Mouse (Mus musculus) CH12.LX (cell line): ENCODE results near the gene Phc3. TPM values are rescaled to one million over a fixed set of nuclear protein-coding genes. Genes with fewer than 3 reads are reported as not detected.
A peak's percentile ranks its signal among the peaks of the same experiment; 100 is the strongest.

ENCODE experiments used
- DNase-seq: peaks from one replicate; pipeline ENCODE4 v3.0.0-alpha.2; 2013; ENCODE audit errors: extremely low read depth
- H3K27ac ChIP-seq: 2 replicates; pipeline ENCODE4 v1.5.1; 2012; ENCODE audit warnings: low read depth, mild to moderate bottlenecking, control low read depth, moderate library complexity; ENCODE audit not compliant: insufficient read depth
- H3K27me3 ChIP-seq: replicated peaks from 2 replicates; pipeline ENCODE3; 2012; ENCODE audit warnings: inconsistent platforms
- H3K36me3 ChIP-seq, 2 experiments: replicated peaks in 1 of 2; 2 replicates each; pipeline versions ENCODE3 to v1.6.1; 2012; ENCODE audit warnings: inconsistent platforms in 1 of 2, low read length in 1 of 2, mild to moderate bottlenecking in 1 of 2, mixed read lengths in 1 of 2, moderate library complexity in 1 of 2; ENCODE audit not compliant: control insufficient read depth in 1 of 2, insufficient read depth in 1 of 2
- H3K4me1 ChIP-seq, 2 experiments: 2 replicates each; pipeline ENCODE4 v1.6.1; 2012; ENCODE audit warnings: inconsistent platforms in 1 of 2, moderate library complexity in 1 of 2; ENCODE audit not compliant: insufficient read depth in 2 of 2, control insufficient read depth in 1 of 2
- H3K4me2 ChIP-seq: 2 replicates; pipeline ENCODE4 v1.6.1; 2012; ENCODE audit warnings: low read depth, mild to moderate bottlenecking, control low read depth; ENCODE audit not compliant: poor library complexity, insufficient read depth, severe bottlenecking
- H3K4me3 ChIP-seq, 3 experiments: fragments of 150-350 bp in 1 of 3; sonication (generic) in 1 of 3; replicated peaks in 1 of 3; 2 replicates each; pipeline versions ENCODE3 to v1.5.1; 2011 to 2012; ENCODE audit warnings: low read depth in 2 of 3, low read length in 2 of 3, mild to moderate bottlenecking in 2 of 3, moderate library complexity in 2 of 3, control low read depth in 1 of 3, improper control_type of control experiment in 1 of 3, inconsistent platforms in 1 of 3, mixed read lengths in 1 of 3; ENCODE audit not compliant: poor library complexity in 1 of 3
- H3K79me2 ChIP-seq: replicated peaks from 2 replicates; pipeline ENCODE4 v1.6.1; 2012; ENCODE audit warnings: mild to moderate bottlenecking, moderate library complexity; ENCODE audit not compliant: control insufficient read depth, poor library complexity, insufficient read depth, severe bottlenecking; ENCODE audit errors: extremely low read depth
- H3K9ac ChIP-seq: 2 replicates; pipeline ENCODE4 v1.6.1; 2012; ENCODE audit warnings: low read depth, mild to moderate bottlenecking, control low read depth, moderate library complexity; ENCODE audit not compliant: insufficient read depth
- H3K9me3 ChIP-seq: replicated peaks from 2 replicates; pipeline ENCODE3; 2012; ENCODE audit warnings: low read length, inconsistent platforms, mixed read lengths
- CTCF ChIP-seq, 2 experiments: IDR thresholded peaks in 1 of 2; conservative IDR thresholded peaks in 1 of 2; 2 replicates each; pipeline ENCODE4 v1.5.1; 2011 to 2012; ENCODE audit warnings: low read depth in 2 of 2, low read length in 2 of 2, improper control_type of control experiment in 1 of 2, inconsistent platforms in 1 of 2, mild to moderate bottlenecking in 1 of 2, moderate library complexity in 1 of 2
- E2F4 ChIP-seq: IDR thresholded peaks from 2 replicates; pipeline ENCODE4 v1.6.1; 2011; ENCODE audit warnings: low read depth, low read length, improper control_type of control experiment; ENCODE audit not compliant: insufficient replicate concordance
- ELF1 ChIP-seq: IDR thresholded peaks from 2 replicates; pipeline ENCODE4 v1.6.1; 2014; ENCODE audit warnings: low read depth, mild to moderate bottlenecking, inconsistent platforms, low read length, improper control_type of control experiment
- EP300 ChIP-seq: IDR thresholded peaks from 2 replicates; pipeline ENCODE4 v1.6.1; 2011; ENCODE audit warnings: low read length, improper control_type of control experiment
- HCFC1 ChIP-seq: IDR thresholded peaks from 2 replicates; pipeline ENCODE4 v1.6.1; 2012; ENCODE audit warnings: low read depth, mild to moderate bottlenecking, inconsistent platforms, low read length, improper control_type of control experiment
- IRF4 ChIP-seq: IDR thresholded peaks from 2 replicates; pipeline ENCODE4 v1.6.1; 2014; ENCODE audit warnings: low read depth, mild to moderate bottlenecking, inconsistent platforms, low read length, improper control_type of control experiment
- JUND ChIP-seq: conservative IDR thresholded peaks from 2 replicates; pipeline ENCODE4 v1.6.1; 2011; ENCODE audit warnings: low read depth, low read length, improper control_type of control experiment
- KAT2A ChIP-seq: IDR thresholded peaks from 2 replicates; pipeline ENCODE4 v1.6.1; 2012; ENCODE audit warnings: low read length, improper control_type of control experiment, inconsistent platforms; ENCODE audit not compliant: insufficient replicate concordance
- MAFK ChIP-seq: IDR thresholded peaks from 2 replicates; pipeline ENCODE4 v1.6.1; 2011; ENCODE audit warnings: low read length, improper control_type of control experiment; ENCODE audit not compliant: insufficient replicate concordance
- MAX ChIP-seq: IDR thresholded peaks from 2 replicates; pipeline ENCODE4 v1.6.1; 2011; ENCODE audit warnings: low read length, improper control_type of control experiment
- MEF2A ChIP-seq: IDR thresholded peaks from 2 replicates; pipeline ENCODE4 v1.6.1; 2014; ENCODE audit warnings: low read depth, mild to moderate bottlenecking, inconsistent platforms, low read length, improper control_type of control experiment, borderline replicate concordance
- PAX5 ChIP-seq: IDR thresholded peaks from 2 replicates; pipeline ENCODE4 v1.6.1; 2012; ENCODE audit warnings: low read length, inconsistent platforms, mixed read lengths
- POLR2A ChIP-seq: IDR thresholded peaks from 2 replicates; pipeline ENCODE4 v1.6.1; 2011; ENCODE audit warnings: low read depth, mild to moderate bottlenecking, improper control_type of control experiment, low read length
- POLR2AphosphoS2 ChIP-seq: IDR thresholded peaks from 2 replicates; pipeline ENCODE4 v1.6.1; 2011; ENCODE audit warnings: low read depth, low read length, improper control_type of control experiment
- RAD21 ChIP-seq: IDR thresholded peaks from 2 replicates; pipeline ENCODE4 v1.6.1; 2011; ENCODE audit warnings: low read depth, mild to moderate bottlenecking, low read length, improper control_type of control experiment, moderate library complexity
- RCOR1 ChIP-seq: conservative IDR thresholded peaks from 2 replicates; pipeline ENCODE4 v1.6.1; 2012; ENCODE audit warnings: low read depth, mild to moderate bottlenecking, inconsistent platforms, low read length, improper control_type of control experiment
- SIN3A ChIP-seq: IDR thresholded peaks from 2 replicates; pipeline ENCODE4 v1.6.1; 2012; ENCODE audit warnings: low read length, improper control_type of control experiment, inconsistent platforms
- SMC3 ChIP-seq: IDR thresholded peaks from 2 replicates; pipeline ENCODE4 v1.6.1; 2011; ENCODE audit warnings: low read depth, low read length, improper control_type of control experiment
- UBTF ChIP-seq: IDR thresholded peaks from 2 replicates; pipeline ENCODE4 v1.6.1; 2012; ENCODE audit warnings: low read depth, mild to moderate bottlenecking, inconsistent platforms, low read length, improper control_type of control experiment, moderate library complexity
- USF1 ChIP-seq: IDR thresholded peaks from 2 replicates; pipeline ENCODE4 v1.6.1; 2014; ENCODE audit warnings: low read depth, mild to moderate bottlenecking, inconsistent platforms, low read length, improper control_type of control experiment
- USF2 ChIP-seq: conservative IDR thresholded peaks from 2 replicates; pipeline ENCODE4 v1.6.1; 2011; ENCODE audit warnings: low read depth, low read length, improper control_type of control experiment
- ZC3H11A ChIP-seq: IDR thresholded peaks from 2 replicates; pipeline ENCODE4 v1.6.1; 2012; ENCODE audit warnings: low read depth, mild to moderate bottlenecking, inconsistent platforms, low read length, improper control_type of control experiment
- dilution Hi-C: fragments of 300-500 bp; cut with MboI; formaldehyde crosslinking; loops from 2 replicates; pipeline ENCODE4 v1.14.3; 2020; ENCODE audit warnings: low sequenced_read_pairs; ENCODE audit not compliant: extremely low pct_unique_long_range_greater_than_20kb, extremely low pct_ligation_motif_present
- in situ Hi-C: fragments of 300-500 bp; cut with MboI; formaldehyde crosslinking; loops from 3 replicates; pipeline ENCODE4 v1.14.3; 2019; ENCODE audit warnings: low sequenced_read_pairs, low pct_ligation_motif_present, low pct_unique_long_range_greater_than_20kb, mixed read lengths
- polyA plus RNA-seq: library from polyadenylated mRNA; unstranded; fragments of >175 nt; gene quantifications from 2 replicates; pipeline ENCODE4 v1.2.1, GENCODE M21; 2012; ENCODE audit warnings: low read depth; ENCODE audit not compliant: insufficient read length
- total RNA-seq, 2 experiments: library from RNA; depleted of rRNA; stranded (reverse); fragments of 300-350 nt in 1 of 2; fragments of >200 nt in 1 of 2; gene quantifications; 2 replicates each; pipeline ENCODE4 v1.2.3; 2012 to 2014

The Phc3 gene
- total and polyA plus RNA-seq, 3 experiments = 8.4 to 13.5 (median 8.8) TPM

GRCm38 (mm10) chr3:30855604-30856458, 113.4 kb downstream of the Phc3 start, which contains the start of gene Gpr160:
Gene Gpr160, plus strand, starts transcription at chr3:30855950.
- H3K9me3 ChIP-seq = no peaks in the 10 kb centered on the region
- peak within 1 kb of the TSS; percentile 61 to 91 (median 62) for H3K4me3 ChIP-seq
- no peaks in the 10 kb centered on the region for H3K36me3 ChIP-seq
- peak within 1 kb of the TSS; percentile 13; the same call in 1 of the 2 replicates for H3K9ac ChIP-seq
- TF ChIP-seq POLR2A = no peak
- peak; percentile 61 for TF ChIP-seq RAD21
- TF ChIP-seq UBTF = 0 out of 2 replicates have a peak, but pooled peaks have one; percentile 45
- peak; percentile 37 to 76; a peak in 3 of 4 replicates for TF ChIP-seq CTCF (conservative IDR thresholded peaks at IDR 0.05 in 1 of 2, IDR thresholded peaks at IDR 0.05 in 1 of 2; ENCODE audit: low read depth in 2 of 2, low read length in 2 of 2)
- TF ChIP-seq SMC3 = peak; percentile 75
- peak; percentile 16; the same call in 1 of the 2 replicates for TF ChIP-seq MAX
- TF ChIP-seq USF1 = no peak
- no peak for TF ChIP-seq IRF4
- TF ChIP-seq ZC3H11A = no peak
- peak; percentile 87 for TF ChIP-seq ELF1
- no peak for TF ChIP-seq MEF2A
- TF ChIP-seq POLR2AphosphoS2 = no peak
- peak; percentile 49; the same call in 1 of the 2 replicates for TF ChIP-seq SIN3A
- dilution Hi-C loops (no loop called here), in situ Hi-C loops (loop anchor here (25.0 kb wide), 2 partner anchors 106 to 281 kb away; partner anchors contain the start of genes Cldn11 and Phc3)
- DNase-seq = peak; percentile 77
- H3K4me1 ChIP-seq = peaks cover 8 to 18% of the 10 kb centered on the region in 2 experiments
- H3K27ac ChIP-seq = no peak within 1 kb of the TSS
- peaks cover 15% of the 10 kb centered on the region for H3K27me3 ChIP-seq
- H3K79me2 ChIP-seq = no peaks in the 10 kb centered on the region
- H3K4me2 ChIP-seq = peak within 1 kb of the TSS; percentile 35; the same call in 1 of the 2 replicates

GRCm38 (mm10) chr3:30853596-30853995, 115.6 kb downstream of the Phc3 start:
- Histone ChIP-seq H3K9me3 (no peaks in the 10 kb centered on the region), H3K27ac (no peak overlapping the region), H3K36me3 (no peaks in the 10 kb centered on the region), H3K9ac (no peak overlapping the region), H3K4me3 (no peak overlapping the region)
- DNase-seq = no peak
- dilution Hi-C loops = no loop called here
- TF ChIP-seq JUND (no peak), RAD21 (no peak), ZC3H11A (no peak), SIN3A (no peak), POLR2AphosphoS2 (no peak), EP300 (no peak), RCOR1 (no peak), MAX (no peak), IRF4 (no peak), E2F4 (no peak), PAX5 (no peak), MAFK (no peak), HCFC1 (no peak), KAT2A (no peak), USF2 (no peak), ELF1 (no peak)
- TF ChIP-seq, all 38 proteins: peak for 0
- in situ Hi-C loops = loop anchor here (25.0 kb wide), 2 partner anchors 109 to 284 kb away; partner anchors contain the start of genes Cldn11 and Phc3
- Histone ChIP-seq H3K4me2 (no peak overlapping the region), H3K79me2 (no peaks in the 10 kb centered on the region), H3K27me3 (peaks cover 15% of the 10 kb centered on the region), H3K4me1 (peaks cover 8 to 18% of the 10 kb centered on the region in 2 experiments)
